Mouse (Mus musculus) E14TG2a.4 (cell line): ENCODE data around the gene Lekr1.

Source experiments
- H3K27me3 ChIP-seq: 2 replicates; pipeline ENCODE4 v1.6.1; 2014; ENCODE audit warnings: low read length, control low read depth; ENCODE audit not compliant: insufficient read depth
- H3K36me3 ChIP-seq: 2 replicates; pipeline ENCODE4 v1.6.1; 2014; ENCODE audit warnings: low read length, control low read depth; ENCODE audit not compliant: insufficient read depth
- H3K4me1 ChIP-seq: replicated peaks from 2 replicates; pipeline ENCODE4 v1.6.1; 2014; ENCODE audit warnings: low read depth, low read length, control low read depth
- H3K4me3 ChIP-seq: replicated peaks from 2 replicates; pipeline ENCODE4 v1.5.1; 2014; ENCODE audit warnings: mild to moderate bottlenecking, low read length
- H3K9me3 ChIP-seq: 2 replicates; pipeline ENCODE4 v1.6.1; 2014; ENCODE audit warnings: low read length, control low read depth
- CTCF ChIP-seq: conservative IDR thresholded peaks from 2 replicates; pipeline ENCODE4 v1.5.1; 2014; ENCODE audit warnings: low read length
- NANOG ChIP-seq: IDR thresholded peaks from 2 replicates; pipeline ENCODE4 v1.6.1; 2014; ENCODE audit warnings: borderline replicate concordance, low read length, mixed read lengths
- POU5F1 ChIP-seq: IDR thresholded peaks from 2 replicates; pipeline ENCODE4 v1.6.1; 2014; ENCODE audit warnings: low read length, borderline replicate concordance

Lekr1 gene

DNA sequence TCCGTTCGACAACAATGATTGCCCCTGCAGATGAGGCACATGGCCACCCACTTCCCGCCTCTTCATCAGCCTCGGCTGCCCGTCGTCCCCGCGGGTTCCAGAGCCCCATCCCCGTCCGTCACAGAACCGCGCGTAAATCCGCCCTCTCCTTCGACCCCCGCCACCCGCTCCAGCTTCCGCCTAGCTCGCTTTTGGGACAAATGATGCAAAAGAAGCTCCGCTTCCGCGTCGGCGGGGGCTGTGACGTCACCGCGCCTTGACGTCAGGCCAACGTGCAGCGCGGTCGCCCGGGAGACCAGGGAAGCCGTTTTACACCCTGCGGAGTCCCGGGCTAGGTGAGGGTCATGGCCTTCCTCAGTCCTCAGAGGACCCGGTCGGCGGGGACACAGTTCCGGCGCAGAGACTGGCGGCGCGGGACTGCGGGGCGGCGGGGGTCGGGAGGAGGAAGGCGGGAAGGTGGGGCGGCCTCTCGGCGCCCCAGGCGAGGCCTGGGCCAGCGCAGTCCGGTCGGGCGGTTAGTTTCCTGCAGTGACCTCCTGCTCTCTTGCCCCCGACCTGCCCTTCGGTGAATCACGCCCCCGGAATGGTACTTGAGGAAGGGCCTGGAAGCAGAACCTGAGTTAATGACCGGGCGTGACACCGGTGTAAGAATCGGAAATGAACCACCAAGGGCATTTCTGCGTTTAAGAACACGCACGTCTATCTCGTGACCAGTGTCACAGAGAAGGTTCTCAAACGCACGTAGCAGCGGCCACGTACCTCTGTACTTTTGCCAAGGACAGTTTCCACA is at the start of gene Lekr1:
Gene Lekr1, plus strand, starts transcription at position 252 of the 790 bp plus-strand sequence.
- Histone ChIP-seq H3K9me3 (0 out of 2 replicates have a peak, but pooled peaks cover 7% of the 10 kb centered on the region), H3K4me1 (peaks cover 63% of the 10 kb centered on the region), H3K4me3 (peak within 1 kb of the TSS; percentile 83), H3K36me3 (no peaks in the 10 kb centered on the region), H3K27me3 (no peaks in the 10 kb centered on the region)
- TF ChIP-seq CTCF (no peak), POU5F1 (no peak), NANOG (no peak)

DNA sequence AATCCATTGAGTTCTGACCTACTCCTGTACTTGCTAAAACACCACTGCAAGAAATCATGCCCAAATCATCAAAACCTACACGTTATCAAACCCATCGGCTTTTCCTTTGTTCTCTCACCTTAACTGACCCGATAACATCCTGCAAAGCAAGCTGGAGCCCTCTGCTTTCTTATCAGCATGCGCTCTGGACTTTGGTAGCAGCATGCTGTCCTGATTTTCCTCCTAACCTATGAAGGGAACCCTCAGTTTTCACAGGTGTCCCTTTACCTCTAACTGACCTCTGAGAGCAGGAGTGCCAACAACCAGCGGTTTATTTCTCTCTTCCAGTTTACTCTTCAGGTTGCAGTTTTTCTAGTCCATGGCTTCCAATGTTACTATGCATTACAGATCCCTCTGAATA is 48.5 kb upstream of the Lekr1 start:
- TF ChIP-seq CTCF (no peak), POU5F1 (no peak), NANOG (no peak)
- H3K4me1 ChIP-seq: no peaks in the 10 kb centered on the region

DNA sequence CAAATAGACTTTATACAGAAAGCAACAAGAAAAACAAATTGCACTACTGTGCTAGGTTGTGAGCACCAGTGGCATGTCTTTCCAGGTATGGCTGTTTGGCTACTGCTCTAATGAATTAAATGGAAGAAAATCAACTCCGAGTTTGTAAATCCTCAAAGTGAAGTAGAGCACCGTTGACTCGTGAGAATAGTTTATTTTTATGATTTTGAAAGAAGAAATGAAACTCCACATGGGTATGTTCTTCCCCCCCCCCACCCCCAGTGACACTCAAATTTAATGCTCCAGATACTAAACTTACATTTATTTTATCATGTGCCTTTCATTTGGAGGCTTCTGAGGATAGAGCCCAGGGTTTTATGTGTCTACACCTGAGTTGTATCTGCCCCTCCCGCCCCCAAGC is 46.7 kb upstream of the Lekr1 start:
- H3K4me3 ChIP-seq: no peak overlapping the region
- no peaks in the 10 kb centered on the region for H3K4me1 ChIP-seq
- H3K36me3 ChIP-seq: no peaks in the 10 kb centered on the region
- no peak for TF ChIP-seq CTCF
- no peak for TF ChIP-seq NANOG
- TF ChIP-seq POU5F1: no peak
- H3K27me3 ChIP-seq: no peaks in the 10 kb centered on the region; the same call in 1 of the 2 replicates
- H3K9me3 ChIP-seq: no peaks in the 10 kb centered on the region

More for the DNA sequence above, 48.5 kb upstream of the Lekr1 start:
- no peaks in the 10 kb centered on the region for H3K36me3 ChIP-seq
- H3K4me3 ChIP-seq: no peak overlapping the region
- no peaks in the 10 kb centered on the region for H3K27me3 ChIP-seq
- no peaks in the 10 kb centered on the region for H3K9me3 ChIP-seq

DNA sequence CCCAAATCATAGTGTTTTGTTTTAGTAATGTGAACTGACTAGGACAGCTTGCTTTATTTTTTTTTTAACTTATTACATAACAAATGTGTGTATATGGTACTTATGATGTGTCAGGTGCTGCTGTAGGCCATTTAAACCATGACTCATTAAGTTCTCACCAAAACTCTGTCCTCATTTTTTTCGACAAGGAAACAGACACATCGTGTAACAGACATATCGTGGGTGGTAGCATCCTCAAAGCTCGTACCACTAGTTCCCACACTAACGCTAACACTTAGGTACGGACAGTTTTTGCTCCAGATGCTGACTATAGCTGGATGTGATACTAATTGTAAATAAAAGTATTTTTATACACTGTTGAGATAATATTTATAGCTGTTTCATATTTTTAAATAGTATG is 43.0 kb upstream of the Lekr1 start:
- H3K27me3 ChIP-seq: no peaks in the 10 kb centered on the region; the same call in 1 of the 2 replicates
- no peak overlapping the region for H3K4me3 ChIP-seq
- H3K36me3 ChIP-seq: no peaks in the 10 kb centered on the region
- no peak for TF ChIP-seq NANOG
- TF ChIP-seq CTCF: no peak
- no peak for TF ChIP-seq POU5F1
- no peaks in the 10 kb centered on the region for H3K9me3 ChIP-seq
- H3K4me1 ChIP-seq: no peaks in the 10 kb centered on the region

DNA sequence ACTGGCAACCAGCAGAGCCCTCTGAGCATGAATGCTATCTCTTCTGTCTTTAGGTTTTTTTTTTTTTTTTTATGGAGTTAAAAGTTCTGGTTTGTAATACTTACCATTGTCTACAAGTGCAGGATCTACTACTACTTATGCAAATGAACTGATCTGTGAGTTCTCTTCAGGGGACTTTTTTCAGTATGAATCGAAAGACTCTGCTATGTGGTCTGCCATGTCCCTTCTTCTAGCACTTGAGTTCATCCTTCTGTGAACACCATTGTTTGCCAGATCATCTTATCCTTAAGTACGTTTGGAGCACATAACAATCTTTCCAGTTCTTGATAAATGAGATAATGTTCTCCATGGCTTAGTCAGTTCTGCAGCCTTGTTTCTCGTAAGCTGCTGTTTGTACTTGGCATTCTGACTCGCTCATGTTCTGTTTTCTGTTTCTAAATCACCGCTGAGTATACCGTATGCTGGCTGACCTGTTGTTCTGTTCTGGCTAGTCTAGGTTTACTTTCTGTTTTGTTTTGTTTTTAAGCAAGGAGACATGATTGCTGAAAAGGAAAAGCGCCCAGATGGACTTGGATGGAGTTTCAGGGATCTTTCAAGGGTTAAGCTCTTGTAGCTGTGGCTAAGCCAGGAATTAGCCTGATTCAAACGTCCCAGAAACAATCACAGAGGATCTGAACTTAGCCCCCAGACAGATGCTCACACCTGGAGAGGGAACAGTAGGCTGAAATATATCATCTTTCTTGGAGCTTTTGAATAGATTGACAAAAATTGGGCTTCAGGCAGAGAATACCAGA is 40.3 kb upstream of the Lekr1 start:
- Histone ChIP-seq H3K4me3 (no peak overlapping the region), H3K9me3 (no peaks in the 10 kb centered on the region), H3K36me3 (no peaks in the 10 kb centered on the region), H3K4me1 (no peaks in the 10 kb centered on the region), H3K27me3 (no peaks in the 10 kb centered on the region; the same call in 1 of the 2 replicates)
- TF ChIP-seq CTCF (no peak), POU5F1 (no peak), NANOG (no peak)

DNA sequence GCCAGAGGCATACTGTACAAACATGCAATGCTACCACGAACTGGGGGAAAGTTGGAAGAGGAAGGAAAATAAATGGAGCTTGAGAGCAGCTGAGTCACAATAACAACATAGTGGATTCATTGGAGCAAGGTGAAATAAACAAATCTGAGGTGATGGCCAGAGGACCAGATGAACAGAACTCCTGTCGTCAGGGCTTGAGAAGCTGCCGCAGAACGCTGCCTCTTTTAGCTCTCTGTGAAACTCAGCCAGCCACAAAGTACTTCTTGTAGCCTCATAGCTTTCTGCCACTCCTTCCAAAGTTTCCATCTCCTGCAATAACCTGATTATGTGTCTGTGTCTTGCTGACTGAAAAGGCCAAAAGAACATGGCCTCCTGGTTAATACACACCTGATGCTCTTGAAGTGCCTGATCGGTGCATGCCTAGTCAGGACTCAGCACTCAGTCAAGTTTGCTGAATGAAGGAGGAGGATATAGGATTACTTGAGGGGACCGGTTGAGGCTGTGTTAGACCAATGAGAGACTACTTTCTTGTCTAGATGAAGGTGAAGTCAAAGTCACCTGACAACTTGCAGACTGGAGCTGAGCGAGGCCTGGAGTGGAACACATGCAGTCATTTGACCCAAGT is 39.6 kb upstream of the Lekr1 start:
- Histone ChIP-seq H3K9me3 (no peaks in the 10 kb centered on the region), H3K4me3 (no peak overlapping the region), H3K36me3 (no peaks in the 10 kb centered on the region), H3K27me3 (peaks cover 3% of the 10 kb centered on the region; the same call in 1 of the 2 replicates), H3K4me1 (no peaks in the 10 kb centered on the region)
- TF ChIP-seq CTCF (no peak), POU5F1 (no peak), NANOG (no peak)

DNA sequence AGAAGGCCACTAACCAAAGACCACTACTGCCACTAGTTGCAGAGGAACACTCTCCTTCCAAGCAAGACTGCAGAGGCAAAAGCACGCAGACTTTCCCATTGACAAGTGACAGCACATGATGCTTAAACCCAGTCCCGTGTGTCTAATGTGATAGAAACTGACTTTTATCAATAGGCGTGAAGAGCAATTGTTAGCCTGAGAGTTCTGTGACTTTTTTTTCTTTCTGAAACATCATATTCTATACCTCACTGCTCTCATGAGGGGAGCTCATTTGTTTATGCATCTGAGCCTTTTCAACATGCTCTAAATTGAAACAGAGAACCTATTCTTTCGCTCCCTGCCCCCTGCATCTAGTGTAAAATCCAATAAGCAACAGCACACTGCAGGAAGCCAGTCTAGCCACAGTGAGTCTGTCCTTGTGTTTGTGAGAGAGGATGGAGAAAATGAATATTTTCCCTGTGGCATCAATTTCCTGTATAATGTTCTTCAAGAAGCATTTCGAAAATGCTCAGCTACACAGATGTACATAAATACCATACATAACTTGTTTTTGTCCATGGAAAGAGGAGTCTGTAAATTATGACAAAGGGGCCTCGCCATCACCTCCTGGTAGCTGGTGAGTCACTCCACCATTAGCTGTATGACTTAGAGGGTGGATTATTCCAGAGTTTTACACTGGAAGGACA is 38.9 kb upstream of the Lekr1 start:
- H3K4me3 ChIP-seq: no peak overlapping the region
- H3K27me3 ChIP-seq: peaks cover 3% of the 10 kb centered on the region; the same call in 1 of the 2 replicates

More for the DNA sequence above, 38.9 kb upstream of the Lekr1 start:
- H3K9me3 ChIP-seq: no peaks in the 10 kb centered on the region
- no peaks in the 10 kb centered on the region for H3K4me1 ChIP-seq
- no peaks in the 10 kb centered on the region for H3K36me3 ChIP-seq
- TF ChIP-seq POU5F1: no peak
- no peak for TF ChIP-seq NANOG
- TF ChIP-seq CTCF: no peak
